Mouse (Mus musculus) erythroblast, embryonic 14.5 days (primary cell): ENCODE measurements around the gene Nrros.

ENCODE experiments used
- GATA1 ChIP-seq: IDR thresholded peaks from 2 replicates; pipeline ENCODE4 v1.6.1; 2012; ENCODE audit warnings: low read length, inconsistent platforms, mixed read lengths
- TAL1 ChIP-seq: IDR thresholded peaks from 3 replicates; pipeline ENCODE4 v1.6.1; 2012; ENCODE audit warnings: low read length, inconsistent platforms, mixed read lengths

- TF ChIP-seq GATA1 (no peak), TAL1 (no peak)
Observed at GRCm38 (mm10) chr16:32214804-32215576, 49.6 kb upstream of the Nrros start.
